Comparison of ENCODE assay signal across 13 mouse cellular contexts in the genomic region with DNA sequence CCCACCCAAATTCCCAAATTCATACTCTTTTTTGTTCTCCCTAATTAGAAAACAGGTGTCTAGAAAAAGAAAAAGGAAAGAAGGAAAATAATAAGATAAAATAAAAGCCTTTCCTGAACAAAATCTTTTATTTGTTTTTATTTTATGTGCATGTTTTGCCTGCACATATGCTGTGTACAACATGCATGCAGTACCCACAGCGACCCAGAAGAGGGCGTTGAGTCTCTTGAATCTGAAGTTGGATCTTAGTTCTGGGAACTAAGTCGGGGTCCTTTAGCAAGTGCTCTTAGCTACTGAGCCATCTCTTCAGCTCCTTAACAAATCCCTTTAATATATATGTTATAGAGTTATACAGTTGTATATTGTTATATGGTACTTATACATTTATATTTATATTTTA.
A peak's percentile ranks its signal among the peaks of the same experiment; 100 is the strongest.
DNase-seq lines count a peak whose midpoint lies in the region; ATAC-seq and TF ChIP-seq lines count a peak whose summit lies in the region.
"Had no signal": no experiment of that assay in that cellular context is flagged by ENCODE, and none has a peak within 500 bp of the region (broad histone marks: within the 10 kb centered on the region; RNA-seq: fewer than 3 reads in every experiment).

No protein-coding gene starts in this region.

- no peak for DNase-seq in kidney, postnatal 0 days (ENCODE audit: low spot score)
- no peak for DNase-seq in kidney, postnatal 14 days
- peak; percentile 38 for DNase-seq in 416B (ENCODE audit: low read depth)
- DNase-seq in B cell, adult 2 months, result peak; percentile 22 to 27
- DNase-seq in R1 (ENCODE audit: low read depth, low spot score), result peak; percentile 75
- DNase-seq in adrenal gland, adult 2 months, result no peak
- no peak for DNase-seq in cerebellum, adult 11-12 months
- DNase-seq: cerebellum, adult 9-10 months; kidney, adult 9 months; lung, adult 2 months had no signal

- H3K9ac ChIP-seq in kidney, postnatal 0 days (ENCODE audit: low read depth, low read length), result no peak overlapping the region
- H3K9ac ChIP-seq: forebrain, embryonic 12.5 days; hindbrain, embryonic 15.5 days; midbrain, embryonic 15.5 days had no signal

- H3K4me3 ChIP-seq in kidney, postnatal 0 days (replicated peaks; ENCODE audit: low read depth, low read length), result no peak overlapping the region
- H3K4me3 ChIP-seq: forebrain, embryonic 12.5 days; hindbrain, embryonic 15.5 days; midbrain, embryonic 15.5 days had no signal

- no peak overlapping the region for H3K27ac ChIP-seq in kidney, postnatal 0 days
- H3K27ac ChIP-seq: forebrain, embryonic 12.5 days; hindbrain, embryonic 15.5 days; midbrain, embryonic 15.5 days had no signal

- no peaks in the 10 kb centered on the region for H3K4me1 ChIP-seq in kidney, postnatal 0 days (replicated peaks; ENCODE audit: insufficient read depth, low read length)
- H3K4me1 ChIP-seq: forebrain, embryonic 12.5 days; hindbrain, embryonic 15.5 days; midbrain, embryonic 15.5 days had no signal

- WGBS in kidney, postnatal 0 days, result 73% methylated on average over 3 of the region's 3 CpGs

- TF ChIP-seq CTCF in kidney, postnatal 0 days (IDR thresholded peaks at IDR 0.05; ENCODE audit: low read depth), result peak; percentile 8; the same call in 1 of the 2 replicates

- H3K9me3 ChIP-seq in kidney, postnatal 0 days (replicated peaks; ENCODE audit: low read length), result no peaks in the 10 kb centered on the region
- H3K9me3 ChIP-seq: forebrain, embryonic 12.5 days; hindbrain, embryonic 15.5 days; midbrain, embryonic 15.5 days had no signal

- H3K36me3 ChIP-seq in kidney, postnatal 0 days (ENCODE audit: insufficient read depth, low read length), result no peaks in the 10 kb centered on the region
- H3K36me3 ChIP-seq: forebrain, embryonic 12.5 days; hindbrain, embryonic 15.5 days; midbrain, embryonic 15.5 days had no signal

- ATAC-seq in kidney, postnatal 0 days (replicated peaks; ENCODE audit: low FRiP score, low read depth), result no peak
- ATAC-seq: midbrain, embryonic 15.5 days had no signal

- no peaks in the 10 kb centered on the region for H3K27me3 ChIP-seq in kidney, postnatal 0 days (ENCODE audit: insufficient read depth, low read length)
- H3K27me3 ChIP-seq: forebrain, embryonic 12.5 days; hindbrain, embryonic 15.5 days; midbrain, embryonic 15.5 days had no signal

- H3K4me2 ChIP-seq in kidney, postnatal 0 days (ENCODE audit: low read length), result no peak overlapping the region
- H3K4me2 ChIP-seq: forebrain, embryonic 12.5 days; hindbrain, embryonic 15.5 days; midbrain, embryonic 15.5 days had no signal

Comparison
In these comparisons a context has a peak if more than half of its experiments do, and no peak if none do; other contexts are left out.
1. DNase-seq: peak in 416B (single experiment), B cell, adult 2 months (2 of 2) and R1 (single experiment); none in kidney, postnatal 0 days (single experiment), kidney, postnatal 14 days (single experiment), adrenal gland, adult 2 months (single experiment) and cerebellum, adult 11-12 months (single experiment).